Mouse (Mus musculus) ES-Bruce4 (cell line): Measurements from ENCODE around the gene Mnat1. TPM values are rescaled to one million over a fixed set of nuclear protein-coding genes. Genes with fewer than 3 reads are reported as not detected.

ENCODE experiments used
- H3K27ac ChIP-seq: 2 replicates; pipeline ENCODE4 v1.5.1; 2012; ENCODE audit warnings: low read length, inconsistent platforms; ENCODE audit not compliant: insufficient read depth
- H3K27me3 ChIP-seq: 2 replicates; pipeline ENCODE4 v1.6.1; 2012; ENCODE audit warnings: mild to moderate bottlenecking, low read length, inconsistent platforms; ENCODE audit not compliant: control insufficient read depth, poor library complexity, insufficient read depth, severe bottlenecking
- H3K36me3 ChIP-seq: 2 replicates; pipeline ENCODE4 v1.6.1; 2012; ENCODE audit warnings: inconsistent platforms, mild to moderate bottlenecking, low read length, moderate library complexity; ENCODE audit not compliant: control insufficient read depth, poor library complexity, insufficient read depth, severe bottlenecking
- H3K4me1 ChIP-seq: one replicate; pipeline ENCODE4 v1.8.1; 2011; ENCODE audit warnings: low read length; ENCODE audit not compliant: control insufficient read depth, insufficient read depth
- H3K4me3 ChIP-seq: 2 replicates; pipeline ENCODE4 v1.5.1; 2011; ENCODE audit warnings: low read depth, mild to moderate bottlenecking, low read length
- H3K9ac ChIP-seq: 2 replicates; pipeline ENCODE4 v1.6.1; 2012; ENCODE audit warnings: low read depth, mild to moderate bottlenecking, inconsistent platforms; ENCODE audit not compliant: poor library complexity, severe bottlenecking
- H3K9me3 ChIP-seq: replicated peaks from 2 replicates; pipeline ENCODE4 v1.6.1; 2012; ENCODE audit warnings: mild to moderate bottlenecking, low read length, inconsistent platforms; ENCODE audit not compliant: control insufficient read depth, poor library complexity, insufficient read depth, severe bottlenecking
- CTCF ChIP-seq: IDR thresholded peaks from one replicate; pipeline ENCODE4 v1.8.1; 2011; ENCODE audit warnings: low read depth, low read length
- EP300 ChIP-seq: IDR thresholded peaks from 2 replicates; pipeline ENCODE4 v1.6.1; 2011; ENCODE audit warnings: low read depth, low read length; ENCODE audit not compliant: insufficient read depth
- POLR2A ChIP-seq: IDR thresholded peaks from one replicate; pipeline ENCODE4 v1.8.1; 2011; ENCODE audit warnings: low read length; ENCODE audit not compliant: insufficient read depth
- polyA plus RNA-seq: library from polyadenylated mRNA; stranded (reverse); fragments of >200 nt; gene quantifications from 2 replicates; pipeline ENCODE4 v1.2.4, GENCODE M21; 2011; ENCODE audit warnings: low read depth; ENCODE audit not compliant: missing spikeins, insufficient read depth, insufficient read length

Mnat1 gene
- polyA plus RNA-seq, 1 experiment = 77.6 TPM

DNA sequence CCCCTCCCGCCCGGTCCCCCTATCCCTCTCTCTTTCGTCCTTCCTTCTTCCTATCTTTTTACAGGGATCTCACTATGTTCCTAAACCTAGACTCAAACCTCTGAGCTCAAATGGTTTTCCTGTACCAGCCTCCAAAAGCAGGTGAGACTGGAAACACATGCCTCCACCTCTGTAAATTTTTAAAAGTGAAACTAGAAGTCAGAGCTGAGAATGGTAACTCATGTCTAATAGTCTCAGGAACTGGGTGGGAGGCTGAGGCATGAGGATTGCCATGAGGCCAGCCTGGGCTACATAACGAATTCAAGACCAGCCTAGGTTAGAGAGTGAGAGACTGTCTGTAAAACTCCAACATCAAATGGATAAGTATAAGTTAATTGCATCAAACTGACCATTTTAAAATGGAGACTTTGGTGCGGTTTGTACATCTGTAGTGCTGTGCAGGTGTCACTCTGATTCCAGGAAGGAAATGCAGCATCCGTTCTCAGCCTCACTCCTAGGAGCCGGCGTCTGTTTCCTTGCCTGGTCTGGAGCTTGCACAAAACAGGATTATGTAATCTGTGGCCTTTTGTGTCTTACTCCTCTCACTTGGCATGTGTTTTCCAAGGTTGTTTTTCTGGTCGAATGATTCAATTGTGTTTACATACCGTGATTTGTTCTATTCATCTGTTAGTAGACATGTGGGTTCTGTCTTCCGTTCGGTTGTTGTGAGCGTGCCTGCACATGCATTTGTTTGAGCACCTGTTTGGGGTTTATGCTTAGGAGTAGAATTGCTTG lies 39.1 kb downstream of the Mnat1 start:
- Histone ChIP-seq H3K27ac (no peak overlapping the region), H3K36me3 (no peaks in the 10 kb centered on the region), H3K4me3 (no peak overlapping the region), H3K9me3 (0 out of 2 replicates have a peak, but pooled peaks cover 3% of the 10 kb centered on the region), H3K9ac (no peak overlapping the region), H3K27me3 (no peaks in the 10 kb centered on the region), H3K4me1 (no peaks in the 10 kb centered on the region)
- TF ChIP-seq EP300 (no peak), CTCF (no peak), POLR2A (no peak)

DNA sequence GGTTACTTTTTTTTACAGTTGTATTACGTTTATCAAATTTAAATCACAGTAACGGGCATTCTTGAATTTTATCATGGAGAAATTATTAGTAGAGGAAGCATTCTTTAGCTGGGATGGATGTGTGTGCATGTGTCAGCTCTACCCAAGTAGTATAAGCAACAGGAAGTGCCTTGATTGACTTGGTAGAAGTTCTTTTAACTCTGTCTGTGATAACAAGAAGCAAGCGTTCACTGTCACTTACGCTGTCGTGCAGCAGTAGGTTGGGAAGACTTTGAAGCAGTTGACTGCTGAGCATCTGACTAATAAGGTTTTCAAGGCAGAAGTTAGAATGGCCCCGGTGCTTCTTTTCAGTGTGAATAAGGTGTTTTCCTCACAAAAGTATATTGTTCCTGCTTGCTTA lies 47.3 kb downstream of the Mnat1 start:
- Histone ChIP-seq H3K9me3 (0 out of 2 replicates have a peak, but pooled peaks cover 1% of the 10 kb centered on the region), H3K27me3 (no peaks in the 10 kb centered on the region)
- TF ChIP-seq POLR2A (no peak), CTCF (no peak), EP300 (no peak)

GRCm38 (mm10) chr12:73183896-73184295 lies 60.4 kb downstream of the Mnat1 start:
- Histone ChIP-seq H3K9ac (no peak overlapping the region), H3K4me1 (no peaks in the 10 kb centered on the region), H3K9me3 (no peaks in the 10 kb centered on the region), H3K27ac (no peak overlapping the region), H3K36me3 (peaks cover 3% of the 10 kb centered on the region; the same call in 1 of the 2 replicates), H3K27me3 (no peaks in the 10 kb centered on the region), H3K4me3 (no peak overlapping the region)
- TF ChIP-seq CTCF (no peak), POLR2A (no peak), EP300 (no peak)

More for the DNA sequence above, 47.3 kb downstream of the Mnat1 start:
- Histone ChIP-seq H3K36me3 (peaks cover 2% of the 10 kb centered on the region; the same call in 1 of the 2 replicates), H3K9ac (no peak overlapping the region), H3K4me1 (no peaks in the 10 kb centered on the region), H3K4me3 (no peak overlapping the region), H3K27ac (no peak overlapping the region)

- Histone ChIP-seq H3K4me3 (no peak overlapping the region), H3K9me3 (no peaks in the 10 kb centered on the region), H3K36me3 (no peaks in the 10 kb centered on the region), H3K4me1 (no peaks in the 10 kb centered on the region), H3K9ac (no peak overlapping the region), H3K27me3 (no peaks in the 10 kb centered on the region), H3K27ac (no peak overlapping the region)
- TF ChIP-seq CTCF (no peak), EP300 (no peak), POLR2A (no peak)
These were observed 73.8 kb downstream of the Mnat1 start for GRCm38 (mm10) chr12:73197363-73197762.

DNA sequence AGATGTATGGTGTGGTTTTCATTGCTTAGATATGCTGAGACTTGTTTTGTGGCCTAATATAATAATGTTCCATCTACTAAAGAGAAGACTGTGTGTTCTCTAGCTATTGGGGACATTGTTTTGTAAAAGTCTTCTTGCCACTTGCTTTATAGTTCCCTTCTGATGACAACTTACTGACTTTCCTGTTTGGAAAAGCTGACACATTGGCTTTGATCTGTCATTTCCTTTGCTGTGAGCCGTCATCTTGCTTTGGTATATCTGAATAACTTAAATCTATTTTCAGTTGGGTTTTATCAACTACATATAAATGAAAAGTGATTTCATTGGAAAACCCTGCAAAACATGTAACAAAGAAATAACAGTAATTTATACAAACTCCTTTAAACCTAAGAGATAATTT lies 74.9 kb downstream of the Mnat1 start:
- Histone ChIP-seq H3K4me1 (no peaks in the 10 kb centered on the region), H3K27ac (no peak overlapping the region), H3K9ac (no peak overlapping the region), H3K4me3 (no peak overlapping the region), H3K9me3 (no peaks in the 10 kb centered on the region), H3K27me3 (no peaks in the 10 kb centered on the region), H3K36me3 (no peaks in the 10 kb centered on the region)
- no peak for TF ChIP-seq CTCF
- TF ChIP-seq EP300 = no peak
- TF ChIP-seq POLR2A = no peak

GRCm38 (mm10) chr12:73199375-73199774 lies 75.9 kb downstream of the Mnat1 start:
- no peaks in the 10 kb centered on the region for H3K27me3 ChIP-seq
- no peaks in the 10 kb centered on the region for H3K4me1 ChIP-seq
- TF ChIP-seq CTCF (no peak), EP300 (no peak), POLR2A (no peak)
- H3K27ac ChIP-seq = no peak overlapping the region
- H3K36me3 ChIP-seq = no peaks in the 10 kb centered on the region
- no peak overlapping the region for H3K9ac ChIP-seq
- H3K9me3 ChIP-seq = no peaks in the 10 kb centered on the region
- H3K4me3 ChIP-seq = no peak overlapping the region
